Mouse (Mus musculus) CD8-positive naive resting alpha-beta T cell, adult 2 months (primary cell): Measurements from ENCODE around the gene Hspa1b.

Source experiments
- DNase-seq, 2 experiments: peaks; one replicate each; pipeline ENCODE4 v3.0.0; 2022; ENCODE audit warnings: low read depth in 2 of 2, low spot score in 2 of 2

Hspa1b gene

DNA sequence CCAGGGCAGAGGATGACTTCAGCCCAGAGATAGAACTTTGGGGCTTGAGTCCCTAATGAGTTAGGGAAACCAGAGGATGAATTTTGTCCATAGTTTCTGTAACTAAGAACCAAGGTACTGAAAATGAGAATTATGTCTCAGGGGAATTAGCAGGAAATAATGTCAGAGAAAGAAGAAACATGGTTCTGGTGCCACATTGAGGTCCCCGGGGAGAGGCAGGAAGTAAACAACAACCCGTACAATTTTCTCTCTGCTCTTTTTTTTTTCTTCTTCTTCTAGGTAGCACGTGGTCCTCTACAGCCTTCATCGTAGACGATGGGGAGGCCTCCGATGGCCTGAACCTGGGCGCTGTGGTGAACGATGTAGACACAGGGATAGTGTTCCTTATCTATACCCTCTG is 26.8 kb downstream of the Hspa1b start:
- DNase-seq, result peak in 1 of 2 experiments; percentile 27

DNA sequence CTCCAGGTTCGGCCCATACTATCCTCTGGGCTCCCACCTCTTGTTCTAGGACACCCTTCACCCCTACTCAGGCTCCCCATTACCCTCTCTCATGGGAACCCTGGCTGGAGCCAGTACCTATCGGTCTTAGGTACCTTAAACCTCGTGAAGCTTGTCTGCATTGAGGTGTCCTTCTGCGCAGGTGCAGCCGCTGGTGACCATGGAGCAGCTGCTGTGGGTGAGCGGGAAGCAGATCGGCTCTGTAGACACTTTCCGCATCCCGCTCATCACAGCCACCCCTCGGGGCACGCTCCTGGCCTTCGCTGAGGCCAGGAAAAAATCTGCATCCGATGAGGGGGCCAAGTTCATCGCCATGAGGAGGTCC is 27.3 kb downstream of the Hspa1b start:
- DNase-seq, result peak; percentile 28 to 49

DNA sequence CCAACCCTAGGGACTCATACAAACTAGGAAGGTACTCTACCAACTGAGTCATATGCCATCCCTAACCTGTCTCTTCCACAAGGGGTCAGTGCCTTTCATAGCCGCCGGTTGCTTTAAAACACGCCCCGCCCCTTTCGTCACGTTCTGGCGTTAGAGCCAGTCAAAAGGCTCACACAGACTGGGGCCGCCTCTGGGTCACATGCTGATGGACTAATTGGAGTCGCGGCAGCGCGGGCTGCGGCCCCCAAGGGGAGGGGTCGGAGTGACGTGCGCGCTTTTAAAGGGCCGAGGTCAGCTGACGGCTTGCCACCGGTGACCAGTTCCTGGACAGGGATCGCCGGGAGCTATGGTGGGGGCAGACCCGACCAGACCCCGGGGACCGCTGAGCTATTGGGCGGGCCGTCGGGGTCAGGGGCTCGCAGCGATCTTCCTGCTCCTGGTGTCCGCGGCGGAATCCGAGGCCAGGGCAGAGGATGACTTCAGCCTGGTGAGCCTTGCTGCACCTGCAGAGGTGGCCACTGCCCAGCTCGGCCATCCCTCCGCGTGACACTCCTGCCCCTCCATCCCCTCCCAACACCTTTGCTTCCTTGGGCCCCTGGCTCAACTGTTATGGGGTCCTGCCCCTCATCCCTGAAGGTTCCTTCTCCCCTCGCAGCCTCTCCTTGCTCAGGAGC is 27.8 kb downstream of the Hspa1b start, which contains the start of gene Neu1:
Gene Neu1, plus strand, starts transcription at position 193 of the 674 bp plus-strand sequence.
- peak; percentile 91 to 93 for DNase-seq

DNA sequence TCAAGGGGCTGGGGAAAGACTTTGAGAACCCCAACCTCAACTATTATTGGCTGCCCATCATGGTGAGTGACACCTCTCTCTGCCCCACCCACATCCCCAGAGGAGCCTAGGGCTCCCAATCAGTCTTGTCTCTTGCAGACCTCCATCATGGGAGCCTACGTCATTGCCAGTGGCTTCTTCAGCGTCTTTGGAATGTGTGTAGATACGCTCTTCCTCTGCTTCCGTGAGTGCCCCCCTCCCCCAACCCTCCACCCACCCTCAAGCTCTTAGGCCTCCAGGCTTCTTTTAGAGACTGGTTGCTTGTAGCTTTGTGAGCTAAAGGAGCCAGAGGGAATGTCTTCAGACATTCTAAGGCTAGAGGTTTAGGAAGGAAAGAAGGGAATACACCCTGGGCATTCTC is 30.2 kb downstream of the Hspa1b start:
- DNase-seq, result no peak

DNA sequence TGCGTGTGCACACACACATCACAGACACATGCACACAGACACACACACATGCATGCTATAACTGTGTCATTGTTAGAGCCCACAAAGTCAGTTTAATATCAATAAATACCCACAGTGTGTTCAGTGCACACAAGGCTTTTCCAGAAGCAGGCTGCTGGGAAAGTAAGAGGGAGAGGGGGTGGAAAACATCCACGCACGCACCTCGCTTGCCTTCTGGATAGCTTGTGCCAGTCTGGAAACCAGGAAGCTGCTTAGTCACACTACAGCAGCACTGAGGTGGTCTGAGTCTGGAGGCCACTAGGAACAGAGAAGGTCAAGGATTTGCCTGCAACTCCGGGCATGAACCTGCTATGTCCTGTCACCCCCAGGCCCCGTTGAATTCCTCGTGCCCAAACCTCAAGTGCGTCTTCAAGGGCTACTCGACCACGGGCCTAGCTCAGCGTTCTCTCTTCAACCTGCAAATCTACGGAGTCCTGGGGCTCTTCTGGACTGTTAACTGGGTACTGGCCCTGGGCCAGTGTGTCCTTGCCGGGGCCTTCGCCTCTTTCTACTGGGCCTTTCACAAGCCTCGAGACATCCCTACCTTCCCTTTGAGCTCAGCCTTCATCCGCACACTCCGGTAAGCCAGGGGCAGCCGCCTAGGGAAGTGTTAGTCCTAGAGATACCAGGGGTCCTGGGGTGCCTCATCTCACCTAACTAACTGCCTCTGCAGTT is 31.6 kb downstream of the Hspa1b start:
- DNase-seq, result no peak

DNA sequence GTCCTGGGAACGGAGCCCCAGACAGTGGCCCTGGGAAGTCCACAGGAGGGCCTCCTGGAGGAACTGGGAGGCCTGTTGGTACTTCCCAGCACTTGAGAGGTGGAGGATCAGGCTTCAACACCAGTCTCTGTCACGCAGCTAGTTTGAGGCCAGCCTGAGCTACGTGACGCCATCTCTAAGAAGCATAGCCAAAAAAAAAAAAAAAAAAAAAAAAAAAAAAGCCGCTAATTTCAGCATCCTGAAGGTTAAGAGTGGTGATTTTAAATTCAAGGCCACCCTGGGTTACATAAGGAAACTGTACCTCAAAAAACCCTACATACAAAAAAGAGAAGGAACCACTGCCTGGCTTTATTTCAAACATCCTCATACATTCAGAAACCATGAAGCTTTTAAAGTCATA is 34.8 kb downstream of the Hspa1b start:
- no peak for DNase-seq

DNA sequence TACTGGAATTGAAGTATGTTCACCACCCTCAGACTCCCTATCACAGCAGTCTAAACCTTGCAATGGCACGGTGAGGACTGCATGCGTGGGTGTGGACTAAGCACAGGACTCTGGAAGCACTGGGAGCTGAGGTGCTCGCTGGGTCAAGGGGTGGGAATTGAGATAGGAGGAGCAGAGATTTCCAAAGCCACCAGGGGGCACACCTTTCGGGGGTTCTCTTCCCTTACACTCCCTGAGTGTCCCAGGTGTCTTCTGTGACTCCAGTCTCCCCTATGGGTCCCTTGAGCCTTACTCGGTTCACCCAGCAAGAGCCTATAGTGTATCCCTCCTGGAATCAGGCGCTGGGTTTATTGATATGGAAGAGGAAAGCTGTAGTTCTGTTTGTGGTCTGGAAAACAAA is 36.1 kb downstream of the Hspa1b start:
- no peak for DNase-seq

DNA sequence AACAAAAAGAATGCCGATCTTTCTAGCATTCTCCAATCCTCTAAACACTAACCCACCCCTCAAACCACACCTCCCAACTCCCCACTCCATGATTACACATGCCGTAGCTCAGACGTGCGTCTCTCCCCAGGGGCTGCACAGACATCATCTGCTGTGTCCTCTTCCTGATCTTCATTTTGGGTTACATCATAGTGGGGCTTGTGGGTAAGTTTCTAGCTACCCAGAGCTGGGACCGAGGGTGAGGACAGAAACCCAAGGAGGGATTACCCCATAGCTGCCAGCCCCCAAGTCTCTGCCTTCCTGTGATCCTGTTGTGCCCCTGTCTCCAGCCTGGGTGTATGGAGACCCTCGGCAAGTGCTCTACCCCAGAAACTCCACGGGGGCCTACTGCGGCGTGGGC is 41.9 kb downstream of the Hspa1b start:
- DNase-seq, result no peak

DNA sequence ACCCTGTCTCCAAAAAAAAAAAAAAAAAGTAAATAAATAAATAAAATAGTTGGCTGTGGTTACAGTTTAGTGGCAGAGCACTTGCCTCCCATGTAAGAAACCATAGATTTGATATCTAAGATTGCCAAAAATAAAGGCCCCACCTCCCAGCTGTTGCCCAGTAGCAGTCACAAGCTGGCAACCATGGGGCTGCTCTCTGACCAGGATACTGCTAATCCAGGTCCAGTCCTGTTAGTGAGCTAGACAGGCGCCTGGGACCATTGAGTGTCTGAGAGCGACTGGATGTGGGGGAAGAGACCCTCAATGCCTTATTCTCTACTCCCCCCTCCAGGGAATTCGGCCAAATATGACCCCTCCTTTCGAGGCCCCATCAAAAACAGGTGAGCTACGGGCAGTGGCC is 42.7 kb downstream of the Hspa1b start:
- DNase-seq, result no peak

DNA sequence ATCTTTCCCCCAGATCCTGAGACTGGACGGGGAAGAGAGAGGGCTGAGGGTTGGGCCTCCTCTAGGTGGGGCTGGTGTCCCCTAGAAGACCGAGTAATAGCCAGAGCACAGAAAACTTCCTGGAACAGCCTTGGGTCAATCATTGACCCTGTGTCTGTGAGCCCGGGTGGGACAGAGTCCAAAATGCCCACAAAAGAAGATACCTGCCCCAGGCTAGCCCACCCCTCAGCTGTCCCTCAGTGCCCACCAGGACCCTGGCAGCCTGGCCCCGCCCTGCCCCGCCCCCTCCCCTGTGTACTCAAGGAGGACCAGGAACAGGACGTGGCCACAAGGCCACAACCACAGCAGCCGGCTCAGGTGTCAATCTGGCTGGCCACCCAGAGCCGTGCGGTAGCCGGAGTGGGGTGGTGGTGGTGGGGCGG is 43.6 kb downstream of the Hspa1b start:
- DNase-seq, result no peak

DNA sequence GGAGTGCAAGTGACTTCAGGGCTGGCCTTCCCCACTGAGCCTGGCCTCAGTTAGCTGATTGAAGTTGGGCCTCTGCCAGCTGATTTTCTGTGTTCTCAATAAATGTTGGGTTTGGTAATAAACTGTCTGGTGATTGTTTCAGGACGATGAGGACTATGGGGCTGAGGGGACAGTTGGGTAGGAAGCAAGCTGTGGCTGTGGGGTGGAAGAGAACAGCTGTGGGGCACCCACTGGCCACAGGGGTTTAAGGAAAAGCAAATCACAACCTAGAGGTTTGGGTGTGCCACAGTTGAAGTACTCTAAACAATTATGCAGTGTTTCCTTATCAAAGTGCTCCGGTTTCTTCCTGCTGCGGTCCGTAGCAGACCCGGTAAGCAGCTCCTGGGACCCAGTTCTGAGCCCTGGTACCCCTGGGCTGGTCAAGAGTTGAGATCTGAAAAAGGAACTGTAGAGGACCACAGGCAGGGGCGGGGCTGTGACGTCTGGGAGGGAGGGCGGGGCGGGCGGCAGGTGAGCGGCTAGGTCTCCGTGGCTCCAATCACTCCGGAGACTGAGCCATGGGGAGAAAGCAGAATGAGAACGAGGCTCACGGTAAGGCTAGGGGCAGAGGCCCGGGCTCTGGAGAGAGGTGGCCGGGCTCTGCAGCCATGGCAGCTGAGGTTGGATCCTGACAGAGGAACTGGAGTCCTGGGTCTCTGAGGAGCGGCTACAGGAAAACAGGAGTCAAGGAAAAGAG is 44.9 kb downstream of the Hspa1b start, which contains the start of gene Slc44a4:
Gene Slc44a4, plus strand, starts transcription at position 537 of the 736 bp plus-strand sequence.
- no peak for DNase-seq

DNA sequence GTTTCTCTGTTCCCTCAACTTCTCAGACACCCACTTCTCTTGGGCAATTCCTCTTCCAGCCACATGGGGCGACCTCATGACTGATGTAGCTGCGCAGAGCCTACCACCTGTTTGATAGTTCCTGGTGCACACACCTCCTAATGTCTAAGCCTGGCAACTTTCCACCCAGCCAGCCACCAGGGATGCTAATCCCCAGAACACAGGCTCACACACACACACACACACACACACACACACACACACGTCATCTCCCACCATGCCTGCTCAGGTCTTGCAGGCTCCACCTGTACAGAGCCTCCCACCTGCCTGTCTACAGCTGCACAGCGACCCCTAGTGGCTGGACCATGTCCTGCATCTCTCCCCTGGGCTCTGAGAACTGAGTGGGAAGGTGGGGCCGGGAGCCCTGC is 47.1 kb downstream of the Hspa1b start:
- peak; percentile 93 for DNase-seq

DNA sequence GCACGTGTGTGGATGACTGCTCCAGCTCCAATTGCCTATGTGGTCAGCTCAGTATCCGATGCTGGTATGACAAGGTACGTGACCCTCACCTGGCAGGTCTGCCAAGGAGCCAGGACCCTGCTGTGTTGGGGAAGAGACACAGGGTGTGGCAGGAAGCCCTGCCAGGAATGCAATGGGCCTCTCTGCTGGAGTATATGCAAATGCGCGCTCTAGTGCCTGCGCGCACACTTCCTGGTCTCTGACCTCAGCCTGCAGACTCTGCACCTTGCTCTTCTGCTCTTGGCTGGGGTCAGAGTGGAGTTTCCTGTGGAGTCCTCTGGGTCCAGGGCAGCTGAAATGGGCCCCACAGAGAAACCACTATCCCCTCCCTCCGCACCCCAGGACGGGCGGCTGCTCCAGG is 48.1 kb downstream of the Hspa1b start:
- DNase-seq, result no peak
